Mouse (Mus musculus): ENCODE data around the gene Mocs2.
A peak's percentile ranks its signal among the peaks of the same experiment; 100 is the strongest.

Mocs2 gene

DNA sequence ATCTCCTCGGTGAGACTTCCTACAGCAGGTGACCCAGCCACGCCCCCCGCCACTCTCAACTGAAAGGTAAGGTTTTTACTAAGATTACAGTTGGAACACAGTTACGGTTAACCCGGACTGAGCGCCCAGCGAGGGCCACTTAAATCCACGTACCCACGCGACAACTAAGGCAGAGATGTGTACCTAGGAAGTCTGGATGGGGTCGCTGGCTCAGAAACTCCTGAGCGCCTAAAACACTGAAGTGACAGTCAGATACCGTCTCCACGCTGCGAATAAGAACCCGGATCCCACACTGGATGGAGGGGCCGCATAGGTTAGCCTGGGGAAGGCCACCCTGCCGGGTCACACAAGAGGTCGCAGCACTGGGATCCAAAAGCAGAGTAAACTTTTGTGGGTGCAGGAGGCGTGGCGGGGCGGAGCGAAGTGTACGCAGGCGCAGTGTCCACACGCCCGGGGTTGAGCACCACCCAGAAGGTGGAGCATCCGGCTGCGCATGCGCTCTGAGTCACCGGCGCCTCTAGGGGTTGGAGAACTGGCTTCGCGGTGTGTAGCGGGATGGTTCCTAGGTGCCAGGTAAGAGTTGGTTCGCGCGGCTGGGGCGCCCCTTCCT lies at the start of gene Mocs2:
Mocs2 (plus strand) TSS at position 486 of the 610 bp plus-strand sequence.
- peak; percentile 93 for DNase-seq (ENCODE audit: low spot score)

DNA sequence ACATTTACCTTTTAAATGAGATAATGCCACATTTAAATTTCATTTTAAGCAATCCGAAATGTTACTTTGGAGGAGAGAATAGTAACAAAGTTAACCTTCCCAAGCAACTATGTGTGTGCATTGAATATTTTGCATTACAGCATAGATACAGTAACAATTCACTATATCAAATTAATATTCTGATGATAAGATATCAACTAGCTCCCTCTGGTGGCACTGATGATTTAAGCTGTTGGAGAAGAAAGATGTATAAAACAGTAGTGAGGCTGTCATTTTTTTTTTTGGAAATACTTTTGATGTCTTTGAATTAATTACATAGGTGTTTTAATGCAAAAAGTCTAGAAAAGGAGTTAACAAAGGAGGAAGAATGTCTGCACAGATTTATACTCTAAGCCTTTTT lies 26.5 kb upstream of the Mocs2 start:
- DNase-seq (ENCODE audit: low spot score): no peak

GRCm38 (mm10) chr13:114793250-114794030 lies 24.6 kb upstream of the Mocs2 start:
- no peak for DNase-seq (ENCODE audit: low spot score)

DNA sequence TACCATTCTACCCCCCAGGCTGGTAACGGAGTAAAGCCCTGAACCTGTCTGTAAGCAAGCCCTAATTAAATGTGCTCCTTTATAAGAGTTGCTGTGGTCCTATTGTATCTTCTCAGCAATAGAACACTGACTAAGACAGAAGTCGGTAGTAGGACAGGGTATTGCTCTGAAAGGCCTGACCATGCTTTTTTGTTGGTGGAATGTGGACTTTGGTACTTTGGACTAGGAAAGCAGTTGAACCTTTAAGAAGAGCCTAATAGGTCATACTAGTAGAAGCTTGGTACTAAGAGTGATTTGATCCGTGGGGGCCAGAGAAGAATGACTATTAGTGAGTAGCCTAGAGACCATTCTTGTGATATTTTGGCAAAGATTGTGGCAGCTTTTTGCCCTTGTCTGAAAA lies 16.2 kb upstream of the Mocs2 start:
- no peak for DNase-seq (ENCODE audit: low spot score)

DNA sequence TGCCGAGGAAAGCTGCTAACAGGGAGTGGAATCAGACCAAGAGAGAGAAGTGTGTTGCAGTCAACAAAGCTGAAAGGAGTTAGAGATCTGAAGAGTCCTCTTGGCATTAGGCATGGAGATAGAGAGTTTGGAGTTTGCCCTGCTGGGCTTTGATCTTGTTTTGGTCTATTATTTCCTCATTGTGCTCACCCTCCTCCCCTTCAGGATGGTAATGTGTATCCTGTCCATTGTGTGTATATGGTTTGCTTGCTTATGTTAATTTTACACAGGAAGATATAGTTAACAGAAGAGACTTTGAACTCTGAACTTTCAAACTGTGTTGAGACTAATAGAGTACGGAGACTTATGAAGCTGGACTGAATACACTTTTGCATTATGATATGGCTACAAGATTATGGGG lies 15.1 kb upstream of the Mocs2 start:
- DNase-seq (ENCODE audit: low spot score): no peak

DNA sequence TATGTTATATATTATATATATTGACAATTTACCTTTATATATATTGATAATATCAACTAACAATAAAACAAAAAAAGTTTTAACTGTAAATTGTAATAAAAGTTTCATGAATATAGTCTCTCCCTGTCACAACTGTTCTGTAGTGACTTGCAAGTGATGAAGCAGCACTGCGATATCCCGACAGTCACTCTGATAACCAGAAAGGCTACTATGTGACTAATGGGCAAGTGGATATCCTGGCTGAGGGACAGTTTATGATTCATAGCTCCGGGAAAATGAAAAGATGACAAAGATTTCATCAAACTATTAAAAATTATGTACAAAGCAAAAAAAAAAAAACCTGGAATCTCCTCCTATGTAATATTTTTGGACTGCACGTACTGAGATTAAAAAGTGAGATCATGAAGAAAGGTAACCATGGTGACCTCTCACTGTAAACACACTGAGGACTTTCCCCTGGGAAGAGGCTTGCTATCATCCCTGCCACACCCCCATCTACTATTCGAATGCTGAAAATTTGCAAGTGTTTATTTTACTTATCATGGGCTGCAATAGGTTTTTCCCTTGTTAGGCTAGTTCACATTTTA lies 8.3 kb upstream of the Mocs2 start:
- DNase-seq (ENCODE audit: low spot score): no peak

DNA sequence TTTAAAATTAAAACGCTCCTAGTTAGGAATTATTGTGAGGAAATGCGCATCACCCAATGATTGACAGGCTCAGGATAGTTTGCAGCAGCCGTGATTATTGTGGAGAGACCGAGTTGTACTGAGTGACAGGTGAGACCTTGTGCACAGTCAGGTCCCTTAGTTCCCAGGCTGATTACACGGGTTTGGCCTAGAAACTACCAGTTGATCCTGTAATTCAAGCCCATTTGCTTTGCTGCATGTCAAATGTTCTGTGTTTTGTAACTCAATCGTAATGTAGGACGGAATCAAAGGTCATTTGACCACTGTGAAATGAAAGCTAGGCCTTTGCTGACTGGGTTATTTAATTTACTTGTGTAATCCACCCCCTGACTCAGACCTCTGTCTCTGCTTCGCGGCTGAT lies 477 bp downstream of the Mocs2 start:
- DNase-seq (ENCODE audit: low spot score): no peak

DNA sequence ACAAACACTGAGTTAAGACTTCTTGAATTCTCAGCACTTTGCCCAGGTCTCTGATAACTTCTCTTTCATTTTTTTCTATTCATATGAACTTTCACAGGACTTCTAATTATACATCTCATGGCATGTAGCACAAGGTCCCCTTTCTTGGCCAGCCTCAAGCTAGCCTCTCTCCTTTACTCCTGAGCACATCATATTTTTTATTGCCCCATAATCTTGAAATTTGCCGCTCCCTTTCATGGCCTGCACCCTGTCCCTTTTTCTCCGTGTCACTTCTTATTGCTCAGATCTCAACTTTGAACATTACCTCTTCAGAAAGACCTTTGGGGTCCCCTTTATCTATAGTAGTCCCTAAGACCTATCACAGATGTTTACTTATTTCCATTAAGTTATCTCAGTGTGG lies 4.8 kb downstream of the Mocs2 start:
- no peak for DNase-seq (ENCODE audit: low spot score)

DNA sequence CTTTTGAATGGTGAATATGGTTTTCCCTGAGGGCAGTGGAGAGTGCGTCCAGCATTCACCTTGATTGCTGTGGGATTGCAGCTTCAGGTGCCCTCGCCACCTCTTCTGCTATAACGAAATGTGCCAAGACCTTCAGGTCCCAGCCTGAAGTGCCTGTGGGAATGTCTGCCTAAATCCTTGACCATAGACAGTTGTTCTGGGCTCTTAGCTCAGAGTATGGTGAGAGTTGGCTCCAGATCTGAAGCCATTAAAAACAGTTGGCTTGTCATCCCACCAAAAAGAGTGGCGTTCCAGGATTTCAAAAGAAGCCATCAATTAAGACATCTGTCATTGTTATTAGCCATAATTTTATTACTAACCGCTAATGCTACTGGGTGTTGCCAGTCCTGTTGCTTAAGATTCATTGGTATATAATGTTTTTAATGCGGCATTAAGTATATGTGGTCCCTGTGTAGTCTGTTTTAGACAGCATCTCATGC lies 7.4 kb downstream of the Mocs2 start:
- no peak for DNase-seq (ENCODE audit: low spot score)

- DNase-seq (ENCODE audit: low spot score): no peak
Observed at GRCm38 (mm10) chr13:114831367-114831833, 13.4 kb downstream of the Mocs2 start.

GRCm38 (mm10) chr13:114832761-114833160 lies 14.7 kb downstream of the Mocs2 start:
- no peak for DNase-seq (ENCODE audit: low spot score)

GRCm38 (mm10) chr13:114833351-114833750 lies 15.3 kb downstream of the Mocs2 start:
- no peak for DNase-seq (ENCODE audit: low spot score)

DNA sequence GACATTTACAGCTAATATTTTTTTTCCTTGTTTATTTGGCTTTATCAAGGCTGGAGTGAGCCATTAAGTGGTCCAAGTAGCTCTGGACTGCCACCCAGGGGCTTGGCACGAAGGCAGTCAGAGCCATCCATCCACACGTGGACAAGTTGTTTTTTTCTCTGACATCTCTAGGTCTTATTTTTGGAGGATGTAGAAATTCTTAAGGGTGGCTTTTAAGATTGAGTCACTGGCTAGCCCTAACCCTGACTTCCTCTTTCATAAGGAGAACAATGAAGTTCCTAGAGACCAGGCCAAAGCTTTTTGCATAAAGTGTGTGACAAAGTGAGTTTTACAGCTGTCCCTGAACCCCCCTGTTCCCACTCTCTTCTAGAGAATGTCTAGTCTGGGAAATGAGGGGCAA lies 16.5 kb downstream of the Mocs2 start:
- no peak for DNase-seq (ENCODE audit: low spot score)

DNA sequence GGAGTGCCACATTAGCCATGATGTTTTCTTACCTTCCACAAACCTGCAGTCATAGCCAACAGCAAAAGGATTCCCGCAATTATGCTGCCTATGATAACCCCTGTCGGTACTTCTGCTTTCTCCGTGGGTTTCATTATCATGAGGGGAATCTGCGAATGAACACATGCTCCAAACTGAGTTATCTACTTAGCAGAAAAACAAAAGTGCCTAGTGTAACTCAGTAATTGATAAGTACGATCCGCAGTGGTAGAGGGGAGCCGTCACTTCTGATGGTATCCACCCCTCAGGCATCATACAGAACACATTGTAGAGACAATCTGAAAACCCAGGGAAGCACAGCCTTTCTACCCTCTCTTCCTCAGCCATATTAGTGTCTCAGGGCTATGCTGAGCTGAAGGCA lies 19.0 kb downstream of the Mocs2 start:
- no peak for DNase-seq (ENCODE audit: low spot score)

DNA sequence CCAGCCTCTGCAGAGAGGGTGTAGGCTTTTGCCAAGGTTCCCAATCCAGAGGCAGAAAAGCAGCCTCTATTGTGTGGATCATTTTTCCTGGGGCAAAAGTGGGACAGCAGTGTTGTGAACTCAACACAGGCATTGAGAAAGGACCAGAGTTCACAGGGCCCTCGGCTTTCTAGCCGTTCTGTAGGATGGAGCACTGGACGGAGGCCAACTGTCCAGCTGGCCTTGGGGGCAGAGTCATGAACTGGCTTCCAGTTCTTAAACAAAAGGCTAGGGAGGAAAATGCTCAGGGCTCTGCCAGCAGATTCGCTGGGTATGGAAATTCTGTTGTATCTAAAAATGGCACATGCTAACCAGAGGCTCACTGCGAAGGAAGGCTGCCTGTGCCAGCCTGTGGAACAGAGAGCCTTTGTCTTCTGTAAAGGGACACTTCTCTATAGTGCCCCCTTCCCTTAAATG lies 20.5 kb downstream of the Mocs2 start:
- DNase-seq (ENCODE audit: low spot score): peak; percentile 59

- DNase-seq (ENCODE audit: low spot score): no peak
Observed at GRCm38 (mm10) chr13:114839098-114839497, 21.1 kb downstream of the Mocs2 start.

GRCm38 (mm10) chr13:114840545-114840944 lies 22.5 kb downstream of the Mocs2 start:
- DNase-seq (ENCODE audit: low spot score): no peak

- DNase-seq (ENCODE audit: low spot score): no peak
Observed at GRCm38 (mm10) chr13:114843318-114843717, 25.3 kb downstream of the Mocs2 start.

DNA sequence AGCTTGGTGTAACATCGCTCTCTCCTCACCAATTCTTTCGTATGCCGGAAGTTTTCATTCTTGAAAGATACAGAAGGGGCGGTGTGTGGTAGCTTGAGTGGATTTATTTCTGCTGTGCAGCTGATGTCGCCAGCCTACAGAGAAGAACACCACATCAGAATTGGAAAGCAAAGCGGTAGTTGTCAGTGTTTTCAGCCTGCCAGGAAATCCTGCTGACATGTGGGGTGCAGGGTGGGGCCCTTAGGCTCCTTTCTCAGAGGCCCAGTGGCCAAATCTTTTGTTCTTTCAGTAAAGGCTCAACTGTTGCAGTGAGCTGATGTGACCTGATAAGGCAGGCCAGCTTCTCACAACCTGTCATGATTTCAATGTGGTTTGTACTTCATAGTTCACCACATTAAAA lies 27.8 kb downstream of the Mocs2 start:
- DNase-seq (ENCODE audit: low spot score): no peak

GRCm38 (mm10) chr13:114848945-114849344 lies 30.9 kb downstream of the Mocs2 start:
- DNase-seq (ENCODE audit: low spot score): no peak

DNA sequence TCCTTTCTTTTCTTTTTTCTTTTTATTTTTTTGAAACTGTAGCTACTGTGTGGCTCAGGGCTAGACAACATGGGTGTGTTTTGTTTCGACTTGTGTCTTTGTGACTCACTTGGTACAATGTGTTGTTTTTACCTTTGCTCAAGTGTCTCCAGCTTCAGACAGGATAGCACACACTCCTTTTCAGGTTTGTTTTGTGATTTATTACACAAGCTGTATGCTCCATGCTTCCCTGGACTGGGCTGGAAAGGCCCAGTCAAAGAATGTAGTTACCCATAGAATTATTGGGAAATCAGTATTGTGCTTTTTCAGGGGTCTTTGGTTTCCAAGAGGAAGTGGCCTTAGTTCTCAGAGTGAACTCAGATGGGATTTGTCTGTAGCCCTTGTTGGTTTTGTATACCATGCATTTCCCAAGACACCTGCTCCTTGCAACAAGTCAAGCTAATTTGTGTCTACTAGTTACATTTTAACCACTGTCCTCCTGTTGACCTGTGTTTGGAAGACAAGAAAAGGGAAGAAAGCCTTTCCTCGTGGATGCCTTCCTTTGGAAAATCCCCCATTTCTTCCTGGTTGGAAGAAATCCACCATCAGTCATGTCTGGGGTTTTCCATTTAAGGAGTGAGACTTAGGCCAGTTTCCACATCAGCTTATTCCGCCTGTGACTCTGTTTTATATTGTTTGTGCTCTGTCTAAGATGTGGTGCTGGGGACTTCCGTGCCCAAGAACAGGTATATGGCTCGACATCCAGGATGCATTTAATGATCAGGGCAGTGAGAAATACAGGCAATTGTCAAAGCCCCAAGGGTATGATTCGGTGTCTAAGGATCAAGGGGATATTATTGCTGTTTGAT lies 34.5 kb downstream of the Mocs2 start:
- DNase-seq (ENCODE audit: low spot score): peak; percentile 12

GRCm38 (mm10) chr13:114853152-114853551 lies 35.1 kb downstream of the Mocs2 start:
- no peak for DNase-seq (ENCODE audit: low spot score)

Measured in testis, postnatal 14 days (tissue).